ENCODE assay signal across 29 mouse cellular contexts in genomic region chr19:20508609-20509008, GRCm38 (mm10). TPM values are rescaled to one million over a fixed set of nuclear protein-coding genes. Genes with fewer than 3 reads are reported as not detected.
DNase-seq lines count a peak whose midpoint lies in the region; ATAC-seq and TF ChIP-seq lines count a peak whose summit lies in the region.
"Had no signal": no experiment of that assay in that cellular context is flagged by ENCODE, and none has a peak within 500 bp of the region (broad histone marks: within the 10 kb centered on the region; RNA-seq: fewer than 3 reads in every experiment).

No protein-coding gene starts in this region.

- peak; percentile 18 for DNase-seq in embryonic facial prominence, embryonic 14.5 days (ENCODE audit: low spot score)
- no peak for DNase-seq in embryonic facial prominence, embryonic 10.5 days (ENCODE audit: low spot score)
- peak; percentile 9 for DNase-seq in lung, postnatal 25 days (ENCODE audit: low spot score)
- no peak for DNase-seq in lung, postnatal 0 days (ENCODE audit: low spot score)
- DNase-seq in brain, embryonic 14.5 days (ENCODE audit: low read depth): peak; percentile 9
- DNase-seq in testis, postnatal 14 days (ENCODE audit: low spot score): peak; percentile 64
- DNase-seq in urinary bladder, postnatal 10 days (ENCODE audit: low spot score): no peak
- DNase-seq: adrenal gland, postnatal 10 days; cerebellum, adult 11 months; cerebellum, adult 9-10 months; cerebellum, postnatal 36 days; heart, adult 2 months; kidney, adult 2 months; kidney, postnatal 36 days; lung, postnatal 10 days; right cerebral cortex, postnatal 4 days had no signal

- no peak for TF ChIP-seq CTCF in lung, postnatal 0 days (IDR thresholded peaks at IDR 0.05)
- no peak for TF ChIP-seq CTCF in brain, embryonic 14.5 days (IDR thresholded peaks at IDR 0.05; ENCODE audit: borderline replicate concordance, extremely low read depth, insufficient read depth, insufficient read length)

- no peak overlapping the region for H3K4me2 ChIP-seq in embryonic facial prominence, embryonic 14.5 days (ENCODE audit: low read depth, low read length)
- no peak overlapping the region for H3K4me2 ChIP-seq in lung, postnatal 0 days (replicated peaks; ENCODE audit: low read depth, low read length)
- H3K4me2 ChIP-seq: heart, embryonic 12.5 days; hindbrain, embryonic 12.5 days; intestine, embryonic 15.5 days; limb, embryonic 12.5 days; liver, embryonic 15.5 days had no signal

- ATAC-seq in embryonic facial prominence, embryonic 14.5 days (ENCODE audit: low read depth): no peak
- no peak for ATAC-seq in lung, postnatal 0 days
- ATAC-seq: forebrain, embryonic 14.5 days; hindbrain, postnatal 0 days; intestine, embryonic 15.5 days; Patski had no signal

- WGBS in embryonic facial prominence, embryonic 14.5 days: 54% methylated on average over 4 of the region's 4 CpGs
- 55% methylated on average over 4 of the region's 4 CpGs for WGBS in embryonic facial prominence, embryonic 10.5 days
- WGBS in lung, postnatal 0 days: 18% methylated on average over 4 of the region's 4 CpGs

- no peaks in the 10 kb centered on the region for H3K27me3 ChIP-seq in embryonic facial prominence, embryonic 14.5 days (replicated peaks; ENCODE audit: control insufficient read depth, insufficient read depth, low read length)
- no peaks in the 10 kb centered on the region for H3K27me3 ChIP-seq in embryonic facial prominence, embryonic 10.5 days (replicated peaks; ENCODE audit: low read depth, poor library complexity, severe bottlenecking)
- no peaks in the 10 kb centered on the region for H3K27me3 ChIP-seq in lung, postnatal 0 days (replicated peaks; ENCODE audit: insufficient read depth, low read length)
- H3K27me3 ChIP-seq: heart, embryonic 12.5 days; intestine, embryonic 15.5 days; limb, embryonic 12.5 days; liver, embryonic 15.5 days; Patski had no signal

- H3K4me3 ChIP-seq in embryonic facial prominence, embryonic 14.5 days (ENCODE audit: low read depth, low read length): no peak overlapping the region
- H3K4me3 ChIP-seq in embryonic facial prominence, embryonic 10.5 days: no peak overlapping the region
- no peak overlapping the region for H3K4me3 ChIP-seq in lung, postnatal 0 days (ENCODE audit: low read depth, low read length)
- H3K4me3 ChIP-seq: heart, adult 2 months; heart, embryonic 12.5 days; hindbrain, embryonic 12.5 days; intestine, embryonic 15.5 days; layer of hippocampus, adult 2 months; left cerebral cortex, adult 2 months; limb, embryonic 12.5 days; liver, embryonic 15.5 days; midbrain, embryonic 10.5 days had no signal

- TF ChIP-seq EP300 in lung, postnatal 0 days (IDR thresholded peaks at IDR 0.05): no peak

- no peak overlapping the region for H3K9ac ChIP-seq in embryonic facial prominence, embryonic 14.5 days (ENCODE audit: low read depth, low read length)
- no peak overlapping the region for H3K9ac ChIP-seq in lung, postnatal 0 days (replicated peaks; ENCODE audit: low read depth)
- H3K9ac ChIP-seq: heart, embryonic 12.5 days; hindbrain, embryonic 12.5 days; intestine, embryonic 15.5 days; limb, embryonic 12.5 days; liver, embryonic 15.5 days had no signal

- H3K9me3 ChIP-seq in embryonic facial prominence, embryonic 14.5 days (ENCODE audit: control insufficient read depth, low read length): no peaks in the 10 kb centered on the region
- no peaks in the 10 kb centered on the region for H3K9me3 ChIP-seq in embryonic facial prominence, embryonic 10.5 days
- H3K9me3 ChIP-seq in lung, postnatal 0 days (ENCODE audit: low read length): no peaks in the 10 kb centered on the region
- H3K9me3 ChIP-seq: G1E; heart, embryonic 12.5 days; hindbrain, embryonic 12.5 days; intestine, embryonic 15.5 days; limb, embryonic 12.5 days; liver, embryonic 15.5 days; midbrain, embryonic 10.5 days had no signal

- TF ChIP-seq POLR2A in brain, embryonic 14.5 days (IDR thresholded peaks at IDR 0.05; ENCODE audit: borderline replicate concordance, extremely low read depth, insufficient read depth, insufficient read length, poor library complexity, severe bottlenecking): no peak

- no peak overlapping the region for H3K27ac ChIP-seq in embryonic facial prominence, embryonic 14.5 days (replicated peaks; ENCODE audit: low read depth, low read length)
- H3K27ac ChIP-seq in embryonic facial prominence, embryonic 10.5 days (replicated peaks): no peak overlapping the region
- H3K27ac ChIP-seq in lung, postnatal 0 days (ENCODE audit: low read length): no peak overlapping the region
- H3K27ac ChIP-seq: heart, adult 2 months; hindbrain, embryonic 12.5 days; hindbrain, postnatal 0 days; intestine, embryonic 15.5 days; layer of hippocampus, adult 2 months; left cerebral cortex, adult 2 months; limb, embryonic 12.5 days; liver, embryonic 15.5 days; midbrain, embryonic 10.5 days; stomach, postnatal 0 days had no signal

- H3K4me1 ChIP-seq in embryonic facial prominence, embryonic 14.5 days (ENCODE audit: control insufficient read depth, insufficient read depth, low read length): no peaks in the 10 kb centered on the region
- H3K4me1 ChIP-seq in embryonic facial prominence, embryonic 10.5 days: no peaks in the 10 kb centered on the region; the same call in 1 of the 2 replicates
- H3K4me1 ChIP-seq in lung, postnatal 0 days (ENCODE audit: insufficient read depth, low read depth, low read length): no peaks in the 10 kb centered on the region
- H3K4me1 ChIP-seq: heart, embryonic 12.5 days; intestine, embryonic 15.5 days; limb, embryonic 12.5 days; liver, embryonic 15.5 days had no signal

- H3K36me3 ChIP-seq in embryonic facial prominence, embryonic 14.5 days (ENCODE audit: control insufficient read depth, insufficient read depth, low read length): no peaks in the 10 kb centered on the region
- H3K36me3 ChIP-seq in embryonic facial prominence, embryonic 10.5 days (replicated peaks): no peaks in the 10 kb centered on the region
- H3K36me3 ChIP-seq in lung, postnatal 0 days (ENCODE audit: insufficient read depth, low read length): no peaks in the 10 kb centered on the region
- H3K36me3 ChIP-seq: G1E; heart, embryonic 12.5 days; hindbrain, embryonic 12.5 days; intestine, embryonic 15.5 days; limb, embryonic 12.5 days; liver, embryonic 15.5 days; midbrain, embryonic 10.5 days had no signal

RNA-seq across cellular contexts. Expression of gene Aldh1a1, which starts 16.1 kb away (rescaled TPM):
- 7.7 and 11.1 TPM in 2 replicates for polyA plus RNA-seq in embryonic facial prominence, embryonic 14.5 days (2014; fragmentation: Nextera tagmentation; extraction: Ambion mirVana)
- 3.6 and 13.1 TPM in 2 replicates for polyA plus RNA-seq in embryonic facial prominence, embryonic 10.5 days (2016; fragmentation: Nextera tagmentation; extraction: Ambion mirVana)
- 126 and 158 TPM in 2 replicates for polyA plus RNA-seq in lung, postnatal 0 days (2015; fragmentation: Nextera tagmentation; extraction: Ambion mirVana)
- polyA plus RNA-seq in brain, embryonic 14.5 days (2012; rRNA removed): 2.3 and 3.2 TPM in 2 replicates
- polyA plus RNA-seq: G1E; limb, embryonic 12.5 days had no signal

Comparison
In these comparisons a context has a peak if more than half of its experiments do, and no peak if none do; other contexts are left out.
1. DNase-seq: peak in embryonic facial prominence, embryonic 14.5 days (single experiment), lung, postnatal 25 days (single experiment), brain, embryonic 14.5 days (single experiment) and testis, postnatal 14 days (single experiment); none in embryonic facial prominence, embryonic 10.5 days (single experiment), lung, postnatal 0 days (single experiment) and urinary bladder, postnatal 10 days (single experiment).